Mouse (Mus musculus): ENCODE results near the gene P3h1. TPM values are rescaled to one million over a fixed set of nuclear protein-coding genes. Genes with fewer than 3 reads are reported as not detected.

Gene P3h1
- 10 to 100 TPM; 13.3 to 15.1 TPM for total RNA-seq (2021)

GRCm38 (mm10) chr4:119232410-119233255 is at the start of gene P3h1, which contains the start of gene AU022252:
TSS of gene P3h1 (plus strand) at chr4:119232915.
TSS of gene AU022252 (minus strand) at chr4:119232712.
- intact Hi-C loops (cut with DNase I), result loop anchor here (2.0 to 10.0 kb wide), 4 partner anchors 54 to 902 kb away; partner anchors contain the start of genes Foxj3, Frg2f1, Ppcs and Zmynd12
- DNase-seq, result peak; percentile 97 to 99

- intact Hi-C loops (cut with DNase I), result no loop called here
- DNase-seq, result no peak
Observed at GRCm38 (mm10) chr4:119183525-119183924, 49.2 kb upstream of the P3h1 start.

GRCm38 (mm10) chr4:119185771-119186170 is 46.9 kb upstream of the P3h1 start:
- DNase-seq, result no peak
- intact Hi-C loops (cut with DNase I), result no loop called here

GRCm38 (mm10) chr4:119188060-119188785 is 44.5 kb upstream of the P3h1 start:
- no peak for DNase-seq

GRCm38 (mm10) chr4:119189392-119189791 is 43.3 kb upstream of the P3h1 start:
- intact Hi-C loops (cut with DNase I), result no loop called here
- DNase-seq, result no peak

More at GRCm38 (mm10) chr4:119188060-119188785, 44.5 kb upstream of the P3h1 start:
- intact Hi-C loops (cut with DNase I), result no loop called here

GRCm38 (mm10) chr4:119189864-119190263 is 42.9 kb upstream of the P3h1 start, which contains the start of gene Ermap:
TSS of gene Ermap (minus strand) at chr4:119190011.
- DNase-seq, result no peak
- intact Hi-C loops (cut with DNase I), result no loop called here

- DNase-seq, result no peak
- intact Hi-C loops (cut with DNase I), result no loop called here
Observed at GRCm38 (mm10) chr4:119190618-119191017, 42.1 kb upstream of the P3h1 start.

GRCm38 (mm10) chr4:119191273-119191672 is 41.4 kb upstream of the P3h1 start:
- intact Hi-C loops (cut with DNase I), result no loop called here
- DNase-seq, result no peak

GRCm38 (mm10) chr4:119192757-119193156 is 40.0 kb upstream of the P3h1 start:
- intact Hi-C loops (cut with DNase I), result no loop called here
- DNase-seq, result no peak

- DNase-seq, result peak; percentile 85 to 87
Observed at GRCm38 (mm10) chr4:119194909-119195581, 37.7 kb upstream of the P3h1 start, which contains the start of gene Svbp. TSS of gene Svbp (plus strand) at chr4:119195306.

GRCm38 (mm10) chr4:119195582-119196320 is 37.0 kb upstream of the P3h1 start:
- intact Hi-C loops (cut with DNase I), result loop anchor here (2.0 kb wide), 1 partner anchor 23 kb away; no protein-coding TSS in a partner anchor
- no peak for DNase-seq

More at GRCm38 (mm10) chr4:119194909-119195581, 37.7 kb upstream of the P3h1 start, which contains the start of gene Svbp:
- intact Hi-C loops (cut with DNase I), result loop anchor here (2.0 kb wide), 1 partner anchor 22 kb away; no protein-coding TSS in a partner anchor

GRCm38 (mm10) chr4:119198105-119198504 is 34.6 kb upstream of the P3h1 start:
- DNase-seq, result no peak
- intact Hi-C loops (cut with DNase I), result no loop called here

- intact Hi-C loops (cut with DNase I), result loop anchor here (1.0 kb wide), 1 partner anchor 199 kb away; no protein-coding TSS in a partner anchor
- DNase-seq, result peak; percentile 39 to 51
Observed at GRCm38 (mm10) chr4:119204672-119205071, 28.0 kb upstream of the P3h1 start.

- DNase-seq, result no peak
- intact Hi-C loops (cut with DNase I), result no loop called here
Observed at GRCm38 (mm10) chr4:119216667-119217066, 16.0 kb upstream of the P3h1 start.

GRCm38 (mm10) chr4:119218169-119218568 is 14.5 kb upstream of the P3h1 start, which contains the start of gene Tmem269:
TSS of gene Tmem269 (minus strand) at chr4:119218217.
- intact Hi-C loops (cut with DNase I), result no loop called here

GRCm38 (mm10) chr4:119223696-119224095 is 9.0 kb upstream of the P3h1 start:
- intact Hi-C loops (cut with DNase I), result no loop called here
- DNase-seq, result no peak

More at GRCm38 (mm10) chr4:119218169-119218568, 14.5 kb upstream of the P3h1 start, which contains the start of gene Tmem269:
- no peak for DNase-seq

GRCm38 (mm10) chr4:119224534-119224933 is 8.2 kb upstream of the P3h1 start:
- intact Hi-C loops (cut with DNase I), result no loop called here

GRCm38 (mm10) chr4:119225719-119226118 is 7.0 kb upstream of the P3h1 start:
- DNase-seq, result no peak
- intact Hi-C loops (cut with DNase I), result no loop called here

More at GRCm38 (mm10) chr4:119224534-119224933, 8.2 kb upstream of the P3h1 start:
- DNase-seq, result no peak

GRCm38 (mm10) chr4:119226751-119227150 is 6.0 kb upstream of the P3h1 start:
- intact Hi-C loops (cut with DNase I), result no loop called here
- no peak for DNase-seq

Data from heart, postnatal 36 days (tissue).